Mouse (Mus musculus): ENCODE measurements around the gene Rai1. TPM values are rescaled to one million over a fixed set of nuclear protein-coding genes. Genes with fewer than 3 reads are reported as not detected.

The Rai1 gene
- total and polyA plus RNA-seq, 3 experiments: 6.6 to 22.6 (median 15.4) TPM

GRCm38 (mm10) chr11:60139734-60140371, 35.0 kb downstream of the Rai1 start:
- Histone ChIP-seq H3K27me3 (replicated peaks) (no peaks in the 10 kb centered on the region), H3K9ac (ENCODE audit: insufficient read depth, low read depth) (no peak overlapping the region), H3K9me3 (replicated peaks; ENCODE audit: low read length) (peaks cover 7% of the 10 kb centered on the region), H3K79me2 (replicated peaks; ENCODE audit: control insufficient read depth, extremely low read depth, insufficient read depth, poor library complexity, severe bottlenecking) (no peaks in the 10 kb centered on the region), H3K4me3 (replicated peaks in 1 of 3; ENCODE audit: low read depth in 2 of 3, low read length in 2 of 3, poor library complexity in 1 of 3) (no peak overlapping the region), H3K4me2 (ENCODE audit: insufficient read depth, low read depth, poor library complexity, severe bottlenecking) (no peak overlapping the region), H3K4me1 (ENCODE audit: control insufficient read depth in 1 of 2, insufficient read depth in 2 of 2) (peaks cover 3 to 25% of the 10 kb centered on the region in 2 experiments; a peak in 3 of 4 replicates), H3K36me3 (replicated peaks in 1 of 2; ENCODE audit: control insufficient read depth in 1 of 2, insufficient read depth in 1 of 2, low read length in 1 of 2) (peaks cover 8 to 75% of the 10 kb centered on the region in 2 experiments), H3K27ac (ENCODE audit: insufficient read depth, low read depth) (no peak overlapping the region)
- no peak for TF ChIP-seq TCF12 (IDR thresholded peaks at IDR 0.05; ENCODE audit: low read depth, low read length)
- no peak for TF ChIP-seq PAX5 (IDR thresholded peaks at IDR 0.05; ENCODE audit: low read length)
- TF ChIP-seq MXI1 (IDR thresholded peaks at IDR 0.05; ENCODE audit: low read depth, low read length): no peak
- TF ChIP-seq IRF4 (IDR thresholded peaks at IDR 0.05; ENCODE audit: low read depth, low read length): no peak
- no peak for TF ChIP-seq EP300 (IDR thresholded peaks at IDR 0.05; ENCODE audit: low read length)
- no peak for TF ChIP-seq GABPA (IDR thresholded peaks at IDR 0.05; ENCODE audit: insufficient replicate concordance, low read depth, low read length)
- TF ChIP-seq SIN3A (IDR thresholded peaks at IDR 0.05; ENCODE audit: low read length): no peak
- TF ChIP-seq ZKSCAN1 (IDR thresholded peaks at IDR 0.05; ENCODE audit: borderline replicate concordance, low read depth, low read length): no peak
- TF ChIP-seq MAX (IDR thresholded peaks at IDR 0.05; ENCODE audit: low read length): no peak
- no peak for TF ChIP-seq UBTF (IDR thresholded peaks at IDR 0.05; ENCODE audit: low read depth, low read length)
- no peak for TF ChIP-seq MAFK (IDR thresholded peaks at IDR 0.05; ENCODE audit: insufficient replicate concordance, low read length)
- TF ChIP-seq RCOR1 (conservative IDR thresholded peaks at IDR 0.05; ENCODE audit: low read depth, low read length): no peak
- no peak for TF ChIP-seq MAZ (IDR thresholded peaks at IDR 0.05; ENCODE audit: low read depth, low read length)
- no peak for TF ChIP-seq POLR2A (IDR thresholded peaks at IDR 0.05; ENCODE audit: low read depth, low read length)
- no peak for TF ChIP-seq E2F4 (IDR thresholded peaks at IDR 0.05; ENCODE audit: insufficient replicate concordance, low read depth, low read length)
- no peak for TF ChIP-seq SMC3 (IDR thresholded peaks at IDR 0.05; ENCODE audit: low read depth, low read length)
- no peak for TF ChIP-seq ZNF384 (IDR thresholded peaks at IDR 0.05; ENCODE audit: low read depth, low read length)
- no peak for TF ChIP-seq ELF1 (IDR thresholded peaks at IDR 0.05; ENCODE audit: low read depth, low read length)
- no peak for DNase-seq (ENCODE audit: extremely low read depth)
- dilution Hi-C loops (cut with MboI; ENCODE audit: extremely low pct_ligation_motif_present, extremely low pct_unique_long_range_greater_than_20kb, low sequenced_read_pairs) (no loop called here), in situ Hi-C loops (cut with MboI; ENCODE audit: low pct_ligation_motif_present, low pct_unique_long_range_greater_than_20kb, low sequenced_read_pairs) (no loop called here)

DNA sequence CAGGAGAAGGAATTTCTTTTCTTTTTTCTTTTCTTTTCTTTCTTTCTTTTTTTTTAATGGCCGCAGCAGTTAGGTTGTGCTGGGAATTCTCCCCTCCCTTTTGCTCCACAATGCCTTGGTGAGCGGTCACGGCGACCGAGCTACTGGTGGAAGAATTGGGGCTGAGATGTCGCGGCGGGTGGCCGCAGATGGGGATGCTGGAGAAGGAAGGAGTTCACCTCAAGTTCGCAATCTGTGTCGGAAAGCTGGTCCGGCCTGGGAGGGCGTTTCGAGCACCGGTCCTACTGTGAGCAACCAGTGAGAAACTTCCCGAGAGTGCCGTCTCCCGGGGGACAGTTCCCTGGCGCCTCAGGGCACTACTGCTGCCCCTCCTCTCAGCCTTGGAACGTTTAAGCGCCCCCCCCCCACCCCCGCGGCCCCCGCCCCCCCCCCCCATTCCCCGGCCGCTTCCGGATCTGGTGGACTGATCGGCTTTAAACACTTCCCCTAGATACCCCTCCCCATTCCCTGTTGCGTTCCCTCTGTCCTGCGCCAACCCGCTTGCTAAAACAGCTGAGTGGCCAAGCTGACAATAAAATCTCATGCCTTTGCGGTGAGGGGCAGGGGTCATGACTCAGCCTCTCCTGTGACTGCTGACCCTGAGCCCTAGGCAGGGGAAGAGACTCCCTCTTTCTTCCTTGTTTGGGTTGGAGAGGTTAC, 35.9 kb downstream of the Rai1 start:
- no peak for TF ChIP-seq TBP (conservative IDR thresholded peaks at IDR 0.05; ENCODE audit: low read depth, low read length)
- no peak for TF ChIP-seq BHLHE40 (IDR thresholded peaks at IDR 0.05; ENCODE audit: low read depth, low read length)
- TF ChIP-seq RCOR1 (conservative IDR thresholded peaks at IDR 0.05; ENCODE audit: low read depth, low read length): no peak
- no peak for TF ChIP-seq EP300 (IDR thresholded peaks at IDR 0.05; ENCODE audit: low read length)
- no peak for TF ChIP-seq ETS1 (conservative IDR thresholded peaks at IDR 0.05; ENCODE audit: low read depth, low read length)
- no peak for TF ChIP-seq MAFK (IDR thresholded peaks at IDR 0.05; ENCODE audit: insufficient replicate concordance, low read length)
- no peak for TF ChIP-seq TCF12 (IDR thresholded peaks at IDR 0.05; ENCODE audit: low read depth, low read length)
- no peak overlapping the region for H3K4me2 ChIP-seq (ENCODE audit: insufficient read depth, low read depth, poor library complexity, severe bottlenecking)
- no peak for DNase-seq (ENCODE audit: extremely low read depth)
- dilution Hi-C loops (cut with MboI; ENCODE audit: extremely low pct_ligation_motif_present, extremely low pct_unique_long_range_greater_than_20kb, low sequenced_read_pairs) (no loop called here), in situ Hi-C loops (cut with MboI; ENCODE audit: low pct_ligation_motif_present, low pct_unique_long_range_greater_than_20kb, low sequenced_read_pairs) (no loop called here)
- H3K9me3 ChIP-seq (replicated peaks; ENCODE audit: low read length): peaks cover 7% of the 10 kb centered on the region
- H3K4me3 ChIP-seq (replicated peaks in 1 of 3; ENCODE audit: low read depth in 2 of 3, low read length in 2 of 3, poor library complexity in 1 of 3): no peak overlapping the region
- H3K36me3 ChIP-seq (replicated peaks in 1 of 2; ENCODE audit: control insufficient read depth in 1 of 2, insufficient read depth in 1 of 2, low read length in 1 of 2): peaks cover 10 to 79% of the 10 kb centered on the region in 2 experiments
- no peaks in the 10 kb centered on the region for H3K79me2 ChIP-seq (replicated peaks; ENCODE audit: control insufficient read depth, extremely low read depth, insufficient read depth, poor library complexity, severe bottlenecking)
- H3K4me1 ChIP-seq (ENCODE audit: control insufficient read depth in 1 of 2, insufficient read depth in 2 of 2): peaks cover 3 to 16% of the 10 kb centered on the region in 2 experiments; a peak in 3 of 4 replicates
- no peak overlapping the region for H3K9ac ChIP-seq (ENCODE audit: insufficient read depth, low read depth)
- H3K27ac ChIP-seq (ENCODE audit: insufficient read depth, low read depth): no peak overlapping the region
- no peaks in the 10 kb centered on the region for H3K27me3 ChIP-seq (replicated peaks)

Measured in CH12.LX (cell line).